Mouse (Mus musculus): ENCODE measurements around the gene Lrrc8a. TPM values are rescaled to one million over a fixed set of nuclear protein-coding genes. Genes with fewer than 3 reads are reported as not detected.

The Lrrc8a gene
- total RNA-seq, 2 experiments from 2014 or later, result 18.5 to 19.8 TPM

- DNase-seq, result peak in 1 of 2 experiments; percentile 77
- intact Hi-C loops (cut with DNase I), result no loop called here
Observed at GRCm38 (mm10) chr2:30258600-30258999, 21.1 kb downstream of the Lrrc8a start.

GRCm38 (mm10) chr2:30259131-30260064 is 21.9 kb downstream of the Lrrc8a start:
- DNase-seq, result no peak
- intact Hi-C loops (cut with DNase I), result no loop called here

GRCm38 (mm10) chr2:30261064-30261736 is 23.7 kb downstream of the Lrrc8a start:
- no peak for DNase-seq
- intact Hi-C loops (cut with DNase I), result no loop called here

- DNase-seq, result no peak
Observed at GRCm38 (mm10) chr2:30261921-30262839, 24.7 kb downstream of the Lrrc8a start.

GRCm38 (mm10) chr2:30262840-30263441 is 25.4 kb downstream of the Lrrc8a start:
- DNase-seq, result peak in 1 of 2 experiments; percentile 58
- intact Hi-C loops (cut with DNase I), result no loop called here

More at GRCm38 (mm10) chr2:30261921-30262839, 24.7 kb downstream of the Lrrc8a start:
- intact Hi-C loops (cut with DNase I), result no loop called here

GRCm38 (mm10) chr2:30263811-30264210 is 26.3 kb downstream of the Lrrc8a start:
- intact Hi-C loops (cut with DNase I), result no loop called here
- DNase-seq, result no peak

- intact Hi-C loops (cut with DNase I), result no loop called here
- DNase-seq, result no peak
Observed at GRCm38 (mm10) chr2:30264671-30265519, 27.4 kb downstream of the Lrrc8a start.

- intact Hi-C loops (cut with DNase I), result no loop called here
- DNase-seq, result peak; percentile 75 to 78
Observed at GRCm38 (mm10) chr2:30265767-30266253, 28.3 kb downstream of the Lrrc8a start, which contains the start of gene Phyhd1. Gene Phyhd1, plus strand, starts transcription at chr2:30266203.

GRCm38 (mm10) chr2:30266392-30266941 is 29.0 kb downstream of the Lrrc8a start:
- intact Hi-C loops (cut with DNase I), result no loop called here
- peak; percentile 72 to 82 for DNase-seq

GRCm38 (mm10) chr2:30267466-30267865 is 30.0 kb downstream of the Lrrc8a start:
- intact Hi-C loops (cut with DNase I), result no loop called here
- DNase-seq, result no peak

- intact Hi-C loops (cut with DNase I), result loop anchor here (2.0 kb wide), 1 partner anchor 30 kb away; no protein-coding TSS in a partner anchor
Observed at GRCm38 (mm10) chr2:30268371-30268770, 30.9 kb downstream of the Lrrc8a start.

GRCm38 (mm10) chr2:30269241-30269990 is 31.9 kb downstream of the Lrrc8a start:
- intact Hi-C loops (cut with DNase I), result loop anchor here (2.0 kb wide), 1 partner anchor 31 kb away; no protein-coding TSS in a partner anchor
- DNase-seq, result no peak

More at GRCm38 (mm10) chr2:30268371-30268770, 30.9 kb downstream of the Lrrc8a start:
- DNase-seq, result no peak

GRCm38 (mm10) chr2:30270134-30270533 is 32.6 kb downstream of the Lrrc8a start:
- peak; percentile 32 to 55 for DNase-seq
- intact Hi-C loops (cut with DNase I), result loop anchor here (5.0 to 10.0 kb wide), 2 partner anchors 93 to 165 kb away; partner anchors contain the start of gene Spout1

GRCm38 (mm10) chr2:30280743-30281142 is 43.2 kb downstream of the Lrrc8a start, which contains the start of gene Gm28038:
Gene Gm28038, plus strand, starts transcription at chr2:30281043.
- intact Hi-C loops (cut with DNase I), result loop anchor here (5.0 kb wide), 1 partner anchor 88 kb away; no protein-coding TSS in a partner anchor
- no peak for DNase-seq

- intact Hi-C loops (cut with DNase I), result loop anchor here (5.0 kb wide), 1 partner anchor 89 kb away; no protein-coding TSS in a partner anchor
- no peak for DNase-seq
Observed at GRCm38 (mm10) chr2:30281651-30282050, 44.1 kb downstream of the Lrrc8a start.

- no peak for DNase-seq
- intact Hi-C loops (cut with DNase I), result loop anchor here (5.0 kb wide), 1 partner anchor 91 kb away; no protein-coding TSS in a partner anchor
Observed at GRCm38 (mm10) chr2:30283193-30283592, 45.7 kb downstream of the Lrrc8a start.

- intact Hi-C loops (cut with DNase I), result no loop called here
- DNase-seq, result no peak
Observed at GRCm38 (mm10) chr2:30285004-30285403, 47.5 kb downstream of the Lrrc8a start.

All from gastrocnemius, postnatal 36 days (tissue).